Mouse (Mus musculus): ENCODE measurements around the gene Rnf138rt1. TPM values are rescaled to one million over a fixed set of nuclear protein-coding genes. Genes with fewer than 3 reads are reported as not detected.

The Rnf138rt1 gene
- 1 to 10 TPM; 1.9 to 2.3 TPM for total RNA-seq (2021)
- long read RNA-seq, experiment 1, partial matches to known transcripts: 0 of 1 reads
- long read RNA-seq, experiment 1, other reads (novel, unspliced or antisense): 0 of 1 reads
- long read RNA-seq, experiment 2, partial matches to known transcripts: 0 of 3 reads
- long read RNA-seq, experiment 2, other reads (novel, unspliced or antisense): 0 of 3 reads

- DNase-seq (ENCODE audit: low spot score in 2 of 2): peak in 1 of 2 experiments; percentile 3
Measured at GRCm38 (mm10) chrX:163760617-163761434, at the start of gene Rnf138rt1. TSS of gene Rnf138rt1 (minus strand) at chrX:163761329.

- DNase-seq (ENCODE audit: low spot score in 2 of 2): no peak
Measured at GRCm38 (mm10) chrX:163807270-163807669, 46.1 kb upstream of the Rnf138rt1 start.

GRCm38 (mm10) chrX:163766290-163766689 lies 5.2 kb upstream of the Rnf138rt1 start:
- no peak for DNase-seq (ENCODE audit: low spot score in 2 of 2)

- no peak for DNase-seq (ENCODE audit: low spot score in 2 of 2)
Measured at GRCm38 (mm10) chrX:163761435-163761828, 303 bp upstream of the Rnf138rt1 start.

GRCm38 (mm10) chrX:163745996-163746395 lies 15.1 kb downstream of the Rnf138rt1 start:
- DNase-seq (ENCODE audit: low spot score in 2 of 2): no peak

GRCm38 (mm10) chrX:163743896-163744295 lies 17.2 kb downstream of the Rnf138rt1 start:
- DNase-seq (ENCODE audit: low spot score in 2 of 2): no peak

GRCm38 (mm10) chrX:163738904-163739303 lies 22.2 kb downstream of the Rnf138rt1 start:
- DNase-seq (ENCODE audit: low spot score in 2 of 2): no peak

GRCm38 (mm10) chrX:163734145-163734544 lies 27.0 kb downstream of the Rnf138rt1 start:
- DNase-seq (ENCODE audit: low spot score in 2 of 2): no peak

- DNase-seq (ENCODE audit: low spot score in 2 of 2): no peak
Measured at GRCm38 (mm10) chrX:163723630-163724029, 37.5 kb downstream of the Rnf138rt1 start.

GRCm38 (mm10) chrX:163722785-163723577 lies 38.1 kb downstream of the Rnf138rt1 start:
- DNase-seq (ENCODE audit: low spot score in 2 of 2): no peak

GRCm38 (mm10) chrX:163720597-163720996 lies 40.5 kb downstream of the Rnf138rt1 start:
- no peak for DNase-seq (ENCODE audit: low spot score in 2 of 2)

Other genes with a start within 250 kb of the Rnf138rt1 start
- gene Grpr, start 211.7 kb downstream of the Rnf138rt1 start, total RNA-seq (2021): 1 to 10 TPM; 2.2 to 3.3 TPM
- 10 to 100 TPM; 21.6 to 23.5 TPM for gene Ap1s2, start 147.7 kb upstream of the Rnf138rt1 start, total RNA-seq (2021)
- gene Zrsr2, start 197.3 kb upstream of the Rnf138rt1 start, total RNA-seq (2021): 10 to 100 TPM; 33.0 to 34.3 TPM

Data from adrenal gland, postnatal 4 days (tissue).